Mouse (Mus musculus) liver, adult (tissue): ENCODE results near the gene Dcaf5.

ENCODE experiments used
- GATA4 ChIP-seq: IDR thresholded peaks from 2 replicates; pipeline ENCODE4 v1.6.1; 2014; ENCODE audit warnings: mild to moderate bottlenecking, low read length; ENCODE audit not compliant: insufficient replicate concordance

Gene Dcaf5

GRCm38 (mm10) chr12:80434601-80434960, 1.8 kb downstream of the Dcaf5 start:
- peak; percentile 11; the same call in 1 of the 2 replicates for TF ChIP-seq GATA4

- no peak for TF ChIP-seq GATA4
Measured at GRCm38 (mm10) chr12:80433266-80433665, 3.1 kb downstream of the Dcaf5 start.

- TF ChIP-seq GATA4, result no peak
Measured at GRCm38 (mm10) chr12:80427683-80428082, 8.7 kb downstream of the Dcaf5 start.

- no peak for TF ChIP-seq GATA4
Measured at GRCm38 (mm10) chr12:80415100-80415499, 21.3 kb downstream of the Dcaf5 start.

GRCm38 (mm10) chr12:80410855-80411254, 25.5 kb downstream of the Dcaf5 start:
- no peak for TF ChIP-seq GATA4

- TF ChIP-seq GATA4, result no peak
Measured at GRCm38 (mm10) chr12:80407824-80408223, 28.6 kb downstream of the Dcaf5 start.

GRCm38 (mm10) chr12:80406650-80407049, 29.8 kb downstream of the Dcaf5 start:
- TF ChIP-seq GATA4, result no peak

GRCm38 (mm10) chr12:80404139-80404538, 32.3 kb downstream of the Dcaf5 start:
- no peak for TF ChIP-seq GATA4

GRCm38 (mm10) chr12:80399147-80399546, 37.3 kb downstream of the Dcaf5 start:
- no peak for TF ChIP-seq GATA4

GRCm38 (mm10) chr12:80396397-80396796, 40.0 kb downstream of the Dcaf5 start:
- TF ChIP-seq GATA4, result no peak

- TF ChIP-seq GATA4, result no peak
Measured at GRCm38 (mm10) chr12:80395270-80395669, 41.1 kb downstream of the Dcaf5 start.

GRCm38 (mm10) chr12:80394045-80394444, 42.4 kb downstream of the Dcaf5 start:
- no peak for TF ChIP-seq GATA4

GRCm38 (mm10) chr12:80389448-80389847, 47.0 kb downstream of the Dcaf5 start:
- no peak for TF ChIP-seq GATA4

GRCm38 (mm10) chr12:80387326-80387725, 49.1 kb downstream of the Dcaf5 start:
- TF ChIP-seq GATA4, result no peak

- no peak for TF ChIP-seq GATA4
Measured at GRCm38 (mm10) chr12:80385361-80385760, 51.0 kb downstream of the Dcaf5 start.

- TF ChIP-seq GATA4, result no peak
Measured at GRCm38 (mm10) chr12:80383478-80383877, 52.9 kb downstream of the Dcaf5 start.

- TF ChIP-seq GATA4, result no peak
Measured at GRCm38 (mm10) chr12:80382794-80383193, 53.6 kb downstream of the Dcaf5 start.
